Mouse (Mus musculus): Measurements from ENCODE around the gene Clcn1.

Clcn1 gene

DNA sequence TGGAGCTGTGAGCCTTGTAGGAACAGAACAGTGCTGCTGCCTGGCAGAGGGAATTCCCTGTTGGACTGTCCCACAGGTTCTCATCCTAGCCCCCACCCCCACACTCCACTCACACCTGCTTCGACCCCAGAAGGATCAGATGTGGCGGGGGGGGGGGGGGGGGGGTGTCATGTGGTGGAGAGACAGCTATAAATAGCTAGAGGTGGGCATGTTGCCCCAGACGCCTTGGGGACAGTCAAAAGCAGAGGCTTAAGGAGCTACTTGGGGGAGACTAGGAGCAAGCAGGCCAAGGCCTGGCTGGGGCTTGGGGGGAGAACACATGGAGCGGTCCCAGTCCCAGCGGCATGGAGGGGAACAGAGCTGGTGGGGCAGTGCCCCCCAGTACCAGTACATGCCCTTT, at the start of gene Clcn1:
Gene Clcn1 (plus strand): TSS at position 238 of the 400 bp plus-strand sequence.
- DNase-seq (ENCODE audit: low spot score): no peak

DNA sequence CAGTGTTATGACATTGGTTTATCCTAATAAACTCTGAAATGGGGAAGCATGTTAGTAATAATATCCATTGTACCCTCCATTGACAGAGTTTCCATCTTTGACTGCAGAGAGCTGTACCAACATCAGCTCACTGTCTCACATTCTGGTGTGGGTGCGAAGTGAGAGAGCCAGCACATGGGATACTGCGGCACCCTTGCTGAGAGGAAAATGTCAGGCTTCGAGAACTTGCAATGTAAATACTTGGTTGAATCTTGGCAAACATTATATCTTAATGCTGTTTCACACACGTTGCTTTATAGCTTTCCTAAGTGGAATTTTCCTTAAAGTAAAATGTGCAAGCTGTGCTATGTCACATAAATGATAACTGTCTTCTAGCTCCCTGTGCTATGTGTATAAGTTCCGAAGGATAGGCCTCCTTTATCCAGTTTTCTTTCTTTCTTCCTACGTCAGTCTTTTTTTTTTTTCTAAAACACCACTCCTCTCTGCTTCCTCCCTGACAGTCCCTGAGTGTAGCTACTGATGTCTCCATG, 49.1 kb upstream of the Clcn1 start:
- no peak for DNase-seq (ENCODE audit: low spot score)

DNA sequence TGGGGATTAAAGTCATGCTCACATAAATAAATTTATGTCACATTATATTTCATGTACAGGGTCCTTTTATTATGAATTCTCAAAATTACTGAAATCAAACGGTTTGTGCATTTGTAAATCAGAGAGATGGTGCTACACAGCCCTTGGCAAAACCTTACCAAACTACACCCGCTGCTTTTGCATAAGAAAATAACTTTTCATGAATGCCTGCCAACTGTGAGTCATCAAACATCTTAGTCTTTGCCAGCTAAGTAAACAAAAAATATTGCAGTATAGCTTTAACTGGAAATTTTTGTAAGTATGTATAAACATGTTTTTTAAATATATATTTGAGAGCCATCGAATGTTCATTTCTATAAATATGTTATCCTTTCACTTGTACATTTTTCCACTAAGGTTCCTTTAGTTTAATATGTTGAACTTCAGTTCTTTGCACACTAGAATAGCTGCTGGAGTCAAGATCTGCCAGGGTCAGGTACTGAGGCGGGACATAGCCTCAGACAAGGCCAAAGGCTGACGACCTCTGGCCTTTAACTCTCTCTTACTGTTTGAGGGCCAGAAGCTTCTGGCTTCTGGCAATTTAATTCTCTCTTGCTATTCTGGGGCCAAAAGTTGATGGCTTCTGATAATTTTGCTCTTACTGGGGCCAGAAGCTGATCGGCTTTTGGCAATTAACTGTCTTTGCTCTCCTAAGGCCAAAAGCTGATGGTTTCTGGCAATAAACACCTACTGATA, 45.0 kb upstream of the Clcn1 start:
- peak; percentile 22 for DNase-seq (ENCODE audit: low spot score)

DNA sequence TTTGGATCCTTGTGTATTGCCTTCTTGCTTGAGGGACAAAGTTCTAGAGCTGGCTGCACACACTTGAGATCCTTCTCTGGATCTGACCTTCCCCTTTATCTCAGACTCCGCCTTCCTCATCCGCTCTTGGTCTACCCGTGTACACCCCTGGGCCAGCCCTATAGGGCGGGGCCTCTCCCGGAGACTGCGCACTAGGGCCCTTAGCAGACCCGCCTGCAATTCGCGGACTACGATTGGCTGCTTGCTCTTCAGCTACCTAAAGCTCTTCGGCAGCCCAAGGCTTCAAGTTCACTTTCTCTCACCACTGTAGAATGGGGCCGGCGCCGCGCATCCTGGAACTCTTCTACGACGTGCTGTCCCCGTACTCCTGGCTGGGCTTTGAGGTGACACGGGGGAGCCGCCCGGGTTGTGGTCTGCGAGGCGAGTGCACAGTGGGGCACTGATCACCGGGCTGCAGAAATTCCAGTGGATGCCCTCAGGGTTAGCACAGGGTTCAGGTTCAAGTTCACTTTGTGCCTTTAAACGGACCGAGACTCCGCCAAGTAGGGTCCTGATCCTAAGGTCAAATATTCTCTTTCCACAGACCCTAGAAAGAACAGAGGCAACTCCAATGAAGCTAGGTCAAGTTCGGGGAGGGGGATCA, 40.7 kb upstream of the Clcn1 start, which contains the start of gene Gstk1:
Gene Gstk1 (plus strand): TSS at position 225 of the 643 bp plus-strand sequence.
- peak; percentile 87 for DNase-seq (ENCODE audit: low spot score)

DNA sequence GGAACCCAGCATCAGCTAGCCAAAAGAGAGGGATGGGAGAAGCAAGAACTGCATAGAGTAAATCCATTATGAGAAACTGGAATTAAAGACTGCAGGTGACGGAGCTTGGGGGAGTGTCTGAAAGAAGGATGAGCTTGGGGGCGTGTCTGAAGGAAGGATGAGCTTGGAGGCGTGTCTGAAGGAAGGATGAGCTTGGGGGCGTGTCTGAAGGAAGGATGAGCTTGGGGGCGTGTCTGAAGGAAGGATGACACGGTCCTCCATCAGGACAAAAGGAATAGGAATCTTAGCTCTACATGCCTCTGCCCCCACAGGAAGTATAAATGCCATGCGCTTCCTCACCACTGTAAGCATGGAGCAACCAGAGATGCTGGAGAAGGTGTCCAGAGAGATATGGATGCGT, 39.3 kb upstream of the Clcn1 start:
- peak; percentile 18 for DNase-seq (ENCODE audit: low spot score)

DNA sequence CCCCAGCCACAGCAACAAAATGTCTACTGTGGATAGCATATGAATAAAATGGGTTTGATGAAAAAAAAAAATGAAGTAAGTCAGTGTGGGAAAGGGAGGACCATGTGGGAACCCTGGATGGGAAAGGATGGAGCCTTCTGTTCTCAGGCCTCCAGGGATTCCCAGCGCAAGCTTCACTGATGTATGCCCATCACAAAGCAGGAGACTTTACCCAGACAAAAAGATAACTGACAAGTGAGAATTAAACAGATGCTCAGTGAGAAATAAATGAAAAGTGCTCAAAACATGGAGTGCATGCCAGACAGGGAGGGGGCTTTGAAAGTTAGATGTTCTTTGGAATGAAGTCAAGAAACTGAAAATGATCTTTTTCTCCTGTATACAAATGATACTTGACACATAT, 38.5 kb upstream of the Clcn1 start:
- no peak for DNase-seq (ENCODE audit: low spot score)

DNA sequence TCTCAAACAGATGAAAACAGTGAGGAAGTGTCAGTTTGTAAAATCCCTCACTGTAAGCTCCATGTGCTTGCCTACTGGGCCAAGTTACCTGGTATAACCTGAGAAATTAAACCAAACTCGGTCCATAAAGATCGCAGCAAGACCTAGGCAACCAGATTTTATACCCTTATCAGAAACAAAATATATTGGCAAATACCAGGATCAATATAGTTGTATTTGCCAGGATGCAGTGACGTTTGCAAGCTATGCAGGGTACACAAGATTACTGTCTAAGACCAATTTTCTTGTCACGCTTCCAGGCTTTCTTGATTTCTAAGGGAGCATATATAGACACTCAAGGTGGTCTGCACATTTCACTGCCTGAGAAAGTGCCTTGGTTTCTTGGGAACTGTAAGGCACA, 34.7 kb upstream of the Clcn1 start:
- DNase-seq (ENCODE audit: low spot score): no peak

DNA sequence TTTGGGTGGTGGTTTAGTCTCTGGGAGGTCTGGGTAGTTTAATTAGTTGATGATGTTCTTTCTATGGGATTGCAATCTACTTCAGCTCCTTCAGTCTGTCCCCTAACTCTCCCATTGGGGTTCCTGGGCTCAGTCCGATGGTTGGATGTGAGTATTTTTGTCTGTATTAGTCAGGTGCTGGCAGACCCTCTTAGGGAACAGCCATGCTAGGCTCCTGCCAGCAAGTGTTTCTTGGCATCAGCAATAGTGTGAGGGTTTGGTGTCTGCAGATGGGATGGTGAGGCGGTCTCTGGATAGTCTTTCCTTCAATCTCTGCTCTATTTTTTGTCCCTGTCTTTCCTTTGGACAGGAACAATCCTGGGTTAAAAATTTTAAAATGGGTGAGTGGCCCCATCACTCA, 33.4 kb upstream of the Clcn1 start:
- no peak for DNase-seq (ENCODE audit: low spot score)

DNA sequence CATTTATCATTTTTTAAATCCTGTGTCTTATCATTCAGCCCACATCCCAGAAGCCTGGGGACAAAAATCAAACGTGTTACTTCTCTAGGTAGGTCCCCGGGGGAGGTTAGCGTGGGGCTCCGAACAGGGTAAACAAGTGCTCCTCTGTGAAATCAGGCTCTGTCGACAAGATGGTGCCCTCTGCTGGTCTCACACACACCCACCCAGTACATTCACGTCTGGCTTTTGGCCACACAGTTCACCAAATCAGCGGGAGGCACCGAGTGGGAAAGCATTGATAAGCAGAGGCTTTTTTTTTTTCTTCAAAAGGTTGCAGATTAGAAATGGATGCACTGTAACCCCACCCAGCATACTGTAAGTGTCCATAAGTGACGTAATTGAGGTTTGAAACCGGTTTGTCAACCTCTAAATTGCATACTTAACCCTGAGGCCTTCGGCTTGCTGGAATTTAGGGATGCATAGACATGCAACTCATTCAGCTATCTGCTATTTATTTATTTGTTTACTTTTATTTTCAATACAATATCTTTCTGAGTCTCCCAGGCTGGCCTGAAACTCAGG, 29.1 kb upstream of the Clcn1 start:
- DNase-seq (ENCODE audit: low spot score): peak; percentile 79

DNA sequence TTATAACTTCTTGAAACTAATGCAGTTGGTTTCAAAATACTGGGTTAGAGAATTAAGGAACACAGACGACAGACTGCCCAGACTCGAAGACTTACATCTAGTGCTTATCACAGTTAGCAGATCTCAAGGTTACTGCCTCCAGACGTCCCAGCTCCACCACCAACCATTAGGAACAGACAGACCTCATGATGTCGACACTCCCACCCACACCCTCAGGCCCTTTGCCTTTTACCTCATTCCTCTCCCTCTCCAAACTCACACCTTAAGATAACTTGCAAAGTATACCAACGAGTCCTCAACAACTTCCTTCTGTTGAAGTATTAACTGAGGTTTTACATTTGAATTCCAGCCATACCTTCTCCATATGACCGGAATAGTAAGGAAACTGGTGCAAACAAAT, 26.1 kb upstream of the Clcn1 start:
- no peak for DNase-seq (ENCODE audit: low spot score)

DNA sequence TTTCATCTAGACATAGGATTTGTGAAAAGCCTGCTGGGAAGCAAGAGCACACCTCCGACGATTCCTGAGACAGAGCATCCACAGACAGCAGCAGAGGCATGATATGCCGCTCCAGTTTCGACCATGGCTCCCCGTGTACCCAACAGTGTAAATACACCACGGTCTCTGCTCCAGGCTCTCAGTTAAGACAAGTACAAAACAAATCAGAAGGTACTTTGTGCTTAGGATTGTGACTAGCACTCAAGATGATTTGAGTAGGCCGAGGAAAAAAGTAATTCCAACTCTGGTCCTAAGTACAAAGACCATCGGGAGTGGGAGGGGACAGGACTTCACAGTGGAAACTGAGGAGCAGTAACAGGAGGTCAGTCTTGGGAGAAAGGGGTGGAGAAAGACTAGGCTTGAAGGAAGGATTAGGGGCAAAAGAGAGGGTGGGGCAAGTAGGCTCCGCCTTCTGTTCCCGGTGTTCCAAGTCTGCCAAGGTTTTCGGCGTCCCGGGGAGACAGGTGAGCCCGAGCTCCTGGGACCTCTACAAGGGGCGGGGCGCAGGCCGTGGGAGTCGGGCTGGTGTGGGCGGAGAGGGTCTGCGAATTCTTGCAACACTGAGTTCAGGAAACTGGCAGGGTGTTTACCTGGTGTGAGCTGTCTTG, 24.8 kb upstream of the Clcn1 start, which contains the start of gene Tmem139:
Gene Tmem139 (plus strand): TSS at position 447 of the 647 bp plus-strand sequence.
- DNase-seq (ENCODE audit: low spot score): no peak

DNA sequence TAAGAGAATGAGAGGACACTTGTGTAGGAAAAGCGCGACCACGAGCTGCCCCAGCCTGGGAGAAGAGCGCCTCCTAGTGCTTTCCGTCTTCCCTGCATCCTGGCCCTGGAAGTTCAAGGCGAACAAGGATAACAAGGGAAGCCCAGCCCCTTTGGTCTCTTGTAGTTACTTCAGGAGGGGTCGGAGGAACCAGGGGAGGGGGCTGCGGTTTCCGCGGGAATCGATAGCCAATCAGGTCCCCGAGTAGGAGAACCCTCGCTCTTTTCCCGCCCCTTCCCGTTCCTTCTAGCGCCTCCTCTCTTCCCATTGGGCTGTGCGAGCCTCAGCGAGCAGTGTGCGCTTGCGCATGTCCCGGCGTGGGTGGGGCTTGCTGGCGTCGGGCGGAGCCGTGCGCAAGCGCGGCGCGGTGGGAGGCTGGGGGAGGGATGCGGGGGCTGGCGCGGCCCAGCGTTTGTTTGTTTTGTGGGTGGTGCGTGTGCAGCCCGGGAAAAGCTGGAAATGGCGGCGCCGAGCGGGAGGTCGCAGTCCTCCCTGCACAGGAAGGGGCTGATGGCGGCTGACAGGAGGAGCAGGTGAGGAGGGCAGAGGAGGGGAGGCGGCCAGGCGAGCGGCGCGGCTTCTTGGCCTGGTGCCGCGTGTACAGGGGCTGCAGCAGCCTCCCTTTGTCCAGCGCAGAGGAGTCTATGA, 21.7 kb upstream of the Clcn1 start, which contains the start of gene Casp2:
Gene Casp2 (plus strand): TSS at position 360 of the 687 bp plus-strand sequence.
- peak; percentile 98 for DNase-seq (ENCODE audit: low spot score)

DNA sequence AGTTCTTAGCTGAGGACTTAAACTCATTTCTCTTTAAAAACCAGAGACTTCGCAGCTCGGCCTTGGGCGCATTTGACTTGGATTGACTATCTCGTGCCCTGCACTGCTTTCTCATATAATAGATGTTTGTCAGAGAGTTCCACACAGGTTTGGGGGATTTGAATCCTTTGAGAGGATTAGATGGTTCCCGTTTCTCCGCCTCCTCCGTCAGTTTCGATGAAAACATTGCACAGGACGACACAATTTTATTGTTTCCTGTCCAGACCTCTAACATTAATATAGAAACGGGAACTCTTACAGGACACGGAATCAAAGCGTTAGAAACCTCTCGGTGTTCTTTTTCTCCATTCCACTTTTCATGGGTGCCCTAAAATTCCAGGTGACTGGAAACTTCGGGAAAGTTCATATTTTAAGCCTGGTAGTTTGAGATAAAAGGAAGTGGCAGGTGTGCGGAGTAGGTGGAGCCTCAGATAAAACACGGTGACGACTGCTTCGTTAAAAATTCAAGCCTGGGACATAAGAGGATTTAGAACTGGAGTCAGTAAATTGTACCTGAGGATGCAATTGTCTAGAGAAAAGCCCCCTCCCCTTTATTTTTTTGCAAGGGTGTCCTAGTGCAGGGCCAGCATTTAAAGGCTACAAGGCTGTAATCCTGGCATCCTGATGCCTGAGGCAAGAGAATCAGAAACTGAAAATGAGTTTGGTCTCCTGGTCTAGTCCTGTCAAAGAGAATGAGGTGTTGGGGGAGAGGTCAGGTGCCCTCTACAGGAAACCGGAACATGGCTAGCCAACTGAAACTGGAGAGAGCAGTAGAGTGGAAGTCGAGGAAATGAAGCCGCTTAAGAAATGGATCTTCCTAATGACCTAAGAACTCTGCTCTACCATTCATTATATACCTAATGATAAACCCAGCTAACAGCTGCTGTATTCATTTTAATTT, 20.8 kb upstream of the Clcn1 start:
- DNase-seq (ENCODE audit: low spot score): peak; percentile 60

DNA sequence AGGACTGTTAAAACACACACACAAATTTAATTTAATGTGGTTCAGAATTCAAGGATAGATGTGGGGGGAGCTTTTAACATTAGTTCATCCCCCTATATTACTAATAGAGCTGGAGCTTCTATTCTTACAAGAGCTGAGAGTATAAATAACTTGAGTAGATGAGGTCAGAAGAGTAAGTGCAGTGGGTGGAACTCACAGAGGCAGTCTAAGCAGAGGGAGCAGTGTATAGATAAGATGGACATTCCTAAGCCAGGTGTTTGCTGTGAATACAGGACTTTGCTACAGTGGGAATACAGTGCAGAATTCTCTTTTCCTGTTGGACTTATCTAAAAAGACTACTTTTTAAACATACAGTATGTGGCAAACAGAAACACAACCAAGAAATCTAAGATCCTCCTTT, 15.7 kb upstream of the Clcn1 start:
- DNase-seq (ENCODE audit: low spot score): no peak

DNA sequence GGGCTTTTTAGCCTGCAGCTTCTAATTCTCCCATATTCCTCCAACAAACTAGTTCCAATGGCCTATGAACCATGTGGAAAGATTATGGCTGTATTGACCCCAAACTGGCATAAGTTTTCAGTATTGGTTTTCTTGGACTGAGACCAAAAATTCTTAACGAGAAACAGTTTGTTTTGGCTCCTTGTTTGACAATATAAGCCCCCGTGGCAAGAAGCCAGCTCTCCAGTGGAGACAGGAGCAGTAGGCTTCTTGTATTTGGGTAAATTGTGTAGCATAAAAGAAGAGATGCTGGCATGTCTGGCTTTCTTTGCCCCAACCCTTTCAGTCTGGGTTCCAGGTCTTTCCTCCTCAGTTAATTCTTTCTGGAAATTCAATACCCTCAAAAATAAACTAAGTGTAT, 10.3 kb upstream of the Clcn1 start:
- DNase-seq (ENCODE audit: low spot score): no peak

DNA sequence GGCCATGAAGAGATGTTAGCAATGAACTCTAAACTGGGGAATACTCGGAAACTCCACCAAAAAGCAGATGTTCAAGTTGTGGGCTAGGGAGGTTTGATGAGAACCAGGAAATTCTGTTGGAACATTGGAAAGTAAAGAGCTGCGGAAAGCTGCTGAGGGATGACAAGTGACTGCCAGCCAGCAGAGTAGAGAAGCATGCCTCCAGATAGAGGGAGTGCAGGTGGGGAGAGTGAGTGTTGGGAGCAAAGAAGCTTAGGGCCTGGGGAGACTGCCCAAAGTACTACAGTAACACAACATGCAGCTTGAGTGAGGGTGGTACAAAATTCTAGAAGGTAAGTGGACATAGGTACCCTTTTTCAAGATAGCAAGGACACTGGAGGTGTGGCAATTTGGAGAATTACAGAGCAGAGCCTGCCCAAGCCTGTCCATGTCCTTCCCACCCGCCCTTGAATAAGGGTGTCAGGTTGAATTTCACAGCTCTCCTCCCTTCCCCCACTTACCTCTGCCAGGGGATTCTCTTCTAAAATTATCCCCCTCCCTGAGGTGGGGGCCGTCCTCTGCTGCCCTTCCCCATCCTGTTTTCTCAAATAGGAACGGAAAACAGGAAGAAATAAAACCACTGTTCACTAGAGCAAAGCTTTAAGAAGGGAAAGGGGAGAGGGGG, 3.5 kb upstream of the Clcn1 start:
- DNase-seq (ENCODE audit: low spot score): no peak

DNA sequence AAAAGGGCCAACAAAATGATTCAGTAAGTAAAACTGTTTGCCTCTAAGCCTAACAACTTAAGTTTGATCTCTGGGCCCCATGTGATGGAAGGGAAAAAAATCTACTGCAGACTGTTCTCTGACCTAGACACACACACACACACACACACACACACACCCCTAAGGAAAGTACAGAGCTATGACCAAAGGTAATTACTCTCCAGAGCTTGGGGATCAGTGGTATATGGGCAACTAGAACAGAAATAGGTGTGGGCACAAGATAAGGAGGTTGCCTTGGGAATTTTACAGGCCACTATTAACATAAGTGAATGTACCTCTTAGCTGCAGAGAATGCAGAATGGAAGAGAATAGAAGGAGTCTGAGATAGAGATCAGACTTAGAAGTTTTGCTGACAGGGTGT, 1.1 kb downstream of the Clcn1 start:
- DNase-seq (ENCODE audit: low spot score): no peak

DNA sequence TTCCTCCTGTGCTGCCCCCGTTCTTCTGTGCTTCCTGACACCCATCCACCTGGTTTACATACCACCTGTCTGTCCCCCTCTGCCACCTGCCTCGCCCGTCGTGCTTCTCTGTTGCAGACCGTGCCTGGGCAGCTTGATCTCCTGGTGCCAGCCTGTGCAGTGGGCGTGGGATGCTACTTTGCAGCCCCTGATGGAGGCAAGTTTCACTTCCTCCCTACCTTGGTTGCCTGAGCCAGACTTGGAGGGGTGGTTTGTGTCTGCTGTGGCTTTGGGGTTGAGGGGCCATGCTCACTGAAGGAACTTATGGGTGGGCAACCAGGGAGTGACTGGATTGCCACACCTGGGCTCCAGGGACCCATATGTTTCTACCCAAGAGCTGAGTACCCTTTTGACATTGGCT, 6.8 kb downstream of the Clcn1 start:
- DNase-seq (ENCODE audit: low spot score): no peak

DNA sequence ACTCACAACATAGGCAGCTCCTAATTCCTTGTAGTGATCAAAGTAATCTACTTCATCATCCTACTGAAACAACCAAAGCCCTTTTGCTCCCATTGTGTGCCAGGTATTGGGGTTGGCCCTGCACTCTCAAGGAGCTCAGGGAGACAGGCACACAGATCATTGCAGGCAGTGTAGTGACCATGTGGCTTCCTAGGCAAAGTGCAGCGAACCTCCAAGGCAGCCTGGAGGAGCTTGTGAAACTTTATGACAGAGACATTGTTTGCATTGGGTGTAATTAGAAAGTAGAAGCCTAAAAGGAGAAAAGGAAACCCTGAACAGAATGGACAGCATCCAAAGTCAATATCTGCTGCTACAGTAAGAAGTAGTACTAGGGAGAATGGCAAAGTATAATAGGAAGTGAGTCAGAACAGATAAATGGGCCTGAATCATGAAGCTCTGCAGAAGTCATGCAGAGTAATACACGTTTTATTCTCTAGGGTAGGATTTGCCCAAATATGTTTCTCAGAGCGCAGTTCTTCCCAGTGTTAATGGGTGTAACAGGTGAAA, 9.1 kb downstream of the Clcn1 start:
- DNase-seq (ENCODE audit: low spot score): no peak

DNA sequence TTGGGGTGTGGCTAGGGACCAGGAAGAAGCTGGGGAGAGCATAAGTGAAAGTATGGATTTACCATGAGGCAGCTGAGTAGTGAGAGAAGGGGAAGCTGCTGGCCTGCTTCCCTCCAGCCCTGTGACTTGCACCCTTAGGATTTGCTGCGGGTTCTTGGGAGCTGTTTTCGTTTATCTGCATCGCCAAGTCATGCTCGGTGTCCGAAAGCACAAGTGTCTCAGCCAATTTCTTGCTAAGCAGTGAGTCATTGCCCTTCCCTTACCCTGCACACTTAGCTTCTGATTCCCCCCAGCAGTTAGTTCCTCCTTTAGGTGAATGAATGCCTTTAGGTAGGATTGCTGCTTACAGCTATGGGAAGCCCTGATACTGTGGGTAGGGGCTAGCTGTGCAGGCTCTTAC, 12.9 kb downstream of the Clcn1 start:
- no peak for DNase-seq (ENCODE audit: low spot score)

Measured in embryo, embryonic 10 days (tissue).